Mouse (Mus musculus): ENCODE measurements around the gene Atox1. TPM values are rescaled to one million over a fixed set of nuclear protein-coding genes. Genes with fewer than 3 reads are reported as not detected.

Gene Atox1
- polyA plus RNA-seq, 1 experiment: 509 TPM

GRCm38 (mm10) chr11:55465177-55465576, 4.1 kb upstream of the Atox1 start:
- H3K27ac ChIP-seq (replicated peaks; ENCODE audit: low read depth, low read length): no peak overlapping the region
- no peak overlapping the region for H3K4me3 ChIP-seq (ENCODE audit: insufficient read depth, low read depth, low read length)
- H3K4me1 ChIP-seq (ENCODE audit: control insufficient read depth, insufficient read depth, insufficient read length, low read length): peaks cover 7% of the 10 kb centered on the region

DNA sequence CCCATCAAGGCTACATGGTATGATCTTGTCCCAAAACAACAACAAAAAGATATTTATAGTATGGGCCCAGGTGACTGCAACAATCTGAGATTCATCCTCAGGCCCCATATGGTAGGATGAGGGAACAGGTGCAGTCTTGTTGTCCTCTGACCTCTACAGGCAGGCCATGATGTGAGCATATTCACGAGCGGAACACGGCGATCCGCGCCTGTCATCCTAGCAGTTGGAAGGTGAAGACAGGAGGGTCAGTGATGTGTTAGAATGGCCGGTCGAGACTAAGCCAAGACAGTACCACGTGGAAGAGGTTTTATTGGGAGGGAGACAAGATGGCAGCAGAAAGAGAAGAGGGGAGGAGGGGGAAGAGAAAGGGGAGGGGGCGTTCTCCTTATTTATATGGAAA, 3.7 kb upstream of the Atox1 start:
- Histone ChIP-seq H3K27ac (replicated peaks; ENCODE audit: low read depth, low read length) (no peak overlapping the region), H3K4me3 (ENCODE audit: insufficient read depth, low read depth, low read length) (no peak overlapping the region), H3K4me1 (ENCODE audit: control insufficient read depth, insufficient read depth, insufficient read length, low read length) (peaks cover 9% of the 10 kb centered on the region)

DNA sequence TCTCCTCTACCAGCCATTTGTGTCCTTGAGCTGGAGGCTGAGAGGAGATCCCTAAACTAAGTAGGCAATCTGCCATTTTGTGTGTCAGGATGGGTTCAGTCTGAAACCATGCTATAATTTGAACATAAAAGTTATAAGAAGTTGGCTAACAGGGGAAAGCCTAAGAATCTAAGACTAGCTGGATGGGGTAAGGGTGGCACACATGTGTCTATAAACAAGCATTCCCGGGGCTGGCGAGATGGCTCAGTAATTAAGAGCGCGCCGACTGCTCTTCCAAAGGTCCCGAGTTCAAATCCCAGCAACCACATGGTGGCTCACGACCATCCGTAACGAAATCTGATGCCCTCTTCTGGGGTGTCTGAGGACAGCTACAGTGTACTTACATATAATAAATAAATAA, 1.1 kb upstream of the Atox1 start:
- no peak overlapping the region; the same call in 1 of the 2 replicates for H3K27ac ChIP-seq (replicated peaks; ENCODE audit: low read depth, low read length)
- no peak overlapping the region for H3K4me3 ChIP-seq (ENCODE audit: insufficient read depth, low read depth, low read length)
- peaks cover 15% of the 10 kb centered on the region for H3K4me1 ChIP-seq (ENCODE audit: control insufficient read depth, insufficient read depth, insufficient read length, low read length)

DNA sequence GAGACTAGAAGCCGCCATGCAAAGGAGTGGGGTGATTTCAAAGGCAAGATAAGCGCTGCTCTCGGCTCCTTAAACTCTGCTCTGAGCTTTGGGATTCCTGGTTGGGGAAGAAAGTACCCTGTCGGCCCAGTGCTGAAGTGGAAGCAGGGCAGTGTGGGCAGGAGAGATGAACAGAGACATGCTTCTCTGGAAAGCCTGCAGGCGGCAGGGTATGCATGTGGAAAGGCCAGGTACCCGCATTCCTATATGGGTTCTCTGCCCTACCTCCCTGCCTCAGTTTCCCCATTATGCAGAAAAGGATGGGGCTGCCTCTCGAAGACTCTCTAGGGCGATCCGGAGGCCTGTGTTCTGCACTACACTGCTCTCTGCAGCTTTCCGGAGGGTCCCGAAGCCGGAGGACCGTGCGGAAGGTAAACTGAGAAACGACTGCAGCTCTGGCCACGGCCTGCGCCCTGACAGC, 450 bp downstream of the Atox1 start:
- Histone ChIP-seq H3K4me3 (ENCODE audit: insufficient read depth, low read depth, low read length) (peak overlapping the region; percentile 87), H3K27ac (replicated peaks; ENCODE audit: low read depth, low read length) (peak overlapping the region; percentile 82), H3K4me1 (ENCODE audit: control insufficient read depth, insufficient read depth, insufficient read length, low read length) (peaks cover 15% of the 10 kb centered on the region)

DNA sequence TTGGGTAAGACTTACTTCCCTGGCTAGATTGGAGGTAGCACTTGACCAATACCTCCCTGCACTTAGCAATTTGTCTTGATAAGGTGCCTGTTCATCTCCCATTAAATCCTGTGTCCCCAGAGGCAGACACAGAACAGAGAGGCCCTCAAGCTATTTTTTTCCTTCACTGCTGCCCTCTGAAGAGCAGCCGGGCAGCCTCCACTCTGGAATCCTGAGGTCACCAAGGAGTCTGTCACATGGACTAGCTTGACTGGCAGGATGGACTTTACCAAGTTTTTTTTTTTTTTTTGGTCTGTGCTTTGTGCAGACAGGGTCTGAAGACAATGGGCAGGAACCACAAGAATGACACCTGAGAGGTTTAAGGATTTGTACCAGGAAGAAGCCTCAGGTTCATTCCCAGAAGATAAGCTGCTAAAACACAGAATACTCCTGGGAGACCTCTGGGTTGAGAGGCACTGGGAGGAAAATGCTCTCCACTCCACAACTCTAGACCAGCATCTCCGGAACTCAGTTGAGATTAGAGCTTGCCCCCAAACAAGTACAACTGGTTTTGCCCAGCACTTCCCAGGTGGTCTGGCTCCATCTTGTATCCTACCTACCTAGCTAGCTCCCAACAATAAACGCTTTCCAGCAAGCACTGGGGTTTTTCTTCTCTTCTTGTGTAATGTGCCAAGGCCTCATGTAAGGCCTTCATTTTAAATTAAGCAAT, 1.0 kb downstream of the Atox1 start:
- Histone ChIP-seq H3K4me1 (ENCODE audit: control insufficient read depth, insufficient read depth, insufficient read length, low read length) (peaks cover 18% of the 10 kb centered on the region), H3K4me3 (ENCODE audit: insufficient read depth, low read depth, low read length) (peak overlapping the region; percentile 87), H3K27ac (replicated peaks; ENCODE audit: low read depth, low read length) (peak overlapping the region; percentile 82; the same call in 1 of the 2 replicates)

- peak overlapping the region; percentile 50 for H3K27ac ChIP-seq (replicated peaks; ENCODE audit: low read depth, low read length)
- H3K4me1 ChIP-seq (ENCODE audit: control insufficient read depth, insufficient read depth, insufficient read length, low read length): peaks cover 28% of the 10 kb centered on the region
- H3K4me3 ChIP-seq (ENCODE audit: insufficient read depth, low read depth, low read length): no peak overlapping the region; the same call in 1 of the 2 replicates
Measured at GRCm38 (mm10) chr11:55458501-55458900, 2.5 kb downstream of the Atox1 start.

GRCm38 (mm10) chr11:55455166-55455565, 5.9 kb downstream of the Atox1 start:
- peaks cover 34% of the 10 kb centered on the region for H3K4me1 ChIP-seq (ENCODE audit: control insufficient read depth, insufficient read depth, insufficient read length, low read length)
- 0 out of 2 replicates have a peak overlapping the region, but pooled peaks have one; percentile 8 for H3K27ac ChIP-seq (replicated peaks; ENCODE audit: low read depth, low read length)
- no peak overlapping the region for H3K4me3 ChIP-seq (ENCODE audit: insufficient read depth, low read depth, low read length)

DNA sequence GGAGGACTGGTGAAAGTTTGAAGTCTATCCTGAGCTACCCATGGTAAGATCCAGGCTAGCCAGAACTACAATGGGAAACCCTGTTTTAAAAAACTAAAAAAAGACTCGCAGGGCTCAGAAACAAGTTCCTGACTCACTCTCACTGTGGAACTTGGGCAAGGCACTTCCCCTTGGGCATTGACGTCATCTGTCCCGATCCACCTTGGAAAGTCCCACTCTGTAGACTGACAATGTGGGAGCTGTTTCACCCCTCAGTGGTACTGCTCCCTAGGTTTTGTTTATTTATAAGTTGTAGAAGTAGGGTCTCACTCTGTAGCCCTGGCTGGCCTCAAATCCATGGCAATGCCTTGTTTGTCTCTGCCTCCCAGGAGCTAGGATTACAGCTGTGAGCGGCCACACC, 7.4 kb downstream of the Atox1 start:
- Histone ChIP-seq H3K4me3 (ENCODE audit: insufficient read depth, low read depth, low read length) (no peak overlapping the region), H3K27ac (replicated peaks; ENCODE audit: low read depth, low read length) (peak overlapping the region; percentile 93), H3K4me1 (ENCODE audit: control insufficient read depth, insufficient read depth, insufficient read length, low read length) (peaks cover 31% of the 10 kb centered on the region)

DNA sequence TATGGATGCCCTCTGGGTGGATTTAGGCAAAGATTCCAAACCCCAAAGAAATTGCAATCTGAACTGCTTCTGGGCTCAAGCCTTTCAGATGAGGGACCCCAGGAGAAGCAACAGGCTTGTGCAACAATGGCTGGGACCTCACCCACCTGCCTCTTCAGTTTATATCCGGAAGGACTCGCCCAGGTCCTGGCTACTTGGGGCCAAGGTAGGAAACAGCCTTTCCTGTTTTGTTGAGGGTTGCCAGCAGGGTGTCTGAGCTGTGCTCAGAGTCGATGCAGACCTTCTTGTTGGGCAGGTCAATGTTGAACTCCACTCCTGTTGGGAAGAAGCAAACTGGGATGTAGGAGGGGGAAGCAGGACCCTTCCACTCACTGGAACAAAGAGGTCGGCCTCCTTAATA, 10.7 kb downstream of the Atox1 start:
- H3K4me3 ChIP-seq (ENCODE audit: insufficient read depth, low read depth, low read length): no peak overlapping the region
- peaks cover 25% of the 10 kb centered on the region for H3K4me1 ChIP-seq (ENCODE audit: control insufficient read depth, insufficient read depth, insufficient read length, low read length)
- peak overlapping the region; percentile 81 for H3K27ac ChIP-seq (replicated peaks; ENCODE audit: low read depth, low read length)

DNA sequence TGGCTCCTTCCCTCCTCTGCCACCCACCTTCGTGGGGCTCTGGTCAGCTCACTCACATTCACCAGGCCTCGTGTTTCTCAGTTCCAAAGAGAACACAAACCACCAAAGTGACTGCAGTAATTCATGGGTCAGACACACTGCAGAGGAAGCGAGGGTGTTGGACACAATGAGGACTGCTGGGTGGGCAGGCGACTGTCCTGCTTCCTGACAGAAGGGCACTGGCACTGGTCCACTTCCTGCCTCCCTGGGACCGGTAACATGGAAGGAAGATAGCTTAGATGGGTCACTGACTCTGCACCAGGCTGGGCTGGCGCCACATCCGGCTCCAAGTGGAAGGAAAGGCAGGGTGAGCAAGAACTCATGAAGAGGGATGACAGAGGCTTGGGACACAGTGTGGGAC, 11.5 kb downstream of the Atox1 start:
- Histone ChIP-seq H3K4me3 (ENCODE audit: insufficient read depth, low read depth, low read length) (no peak overlapping the region), H3K27ac (replicated peaks; ENCODE audit: low read depth, low read length) (peak overlapping the region; percentile 81), H3K4me1 (ENCODE audit: control insufficient read depth, insufficient read depth, insufficient read length, low read length) (peaks cover 22% of the 10 kb centered on the region)

GRCm38 (mm10) chr11:55446579-55446978, 14.5 kb downstream of the Atox1 start:
- H3K4me1 ChIP-seq (ENCODE audit: control insufficient read depth, insufficient read depth, insufficient read length, low read length): peaks cover 11% of the 10 kb centered on the region
- H3K4me3 ChIP-seq (ENCODE audit: insufficient read depth, low read depth, low read length): no peak overlapping the region
- no peak overlapping the region for H3K27ac ChIP-seq (replicated peaks; ENCODE audit: low read depth, low read length)

DNA sequence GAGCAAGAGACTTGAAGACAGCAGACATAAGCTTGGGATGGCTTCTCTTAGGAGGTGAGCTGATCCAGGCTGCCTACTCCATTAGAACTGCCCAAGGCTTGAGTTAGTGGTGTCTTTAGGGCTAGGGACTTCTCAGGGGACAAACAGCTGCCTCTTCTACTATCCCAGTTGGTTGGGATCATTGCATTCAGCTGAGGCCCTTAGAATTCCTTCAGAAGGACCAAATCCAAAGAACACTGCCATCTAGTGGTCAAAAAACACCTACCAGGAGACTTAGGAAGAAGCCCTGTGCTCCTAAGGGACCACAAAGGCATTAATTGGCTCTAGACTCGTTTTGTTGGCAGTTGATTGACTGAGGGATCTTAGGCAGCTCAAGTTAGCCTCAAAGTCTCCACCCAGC, 16.3 kb downstream of the Atox1 start:
- no peak overlapping the region for H3K27ac ChIP-seq (replicated peaks; ENCODE audit: low read depth, low read length)
- H3K4me1 ChIP-seq (ENCODE audit: control insufficient read depth, insufficient read depth, insufficient read length, low read length): peaks cover 11% of the 10 kb centered on the region
- H3K4me3 ChIP-seq (ENCODE audit: insufficient read depth, low read depth, low read length): no peak overlapping the region

- Histone ChIP-seq H3K4me3 (ENCODE audit: insufficient read depth, low read depth, low read length) (no peak overlapping the region), H3K4me1 (ENCODE audit: control insufficient read depth, insufficient read depth, insufficient read length, low read length) (0 out of 2 replicates have a peak, but pooled peaks cover 2% of the 10 kb centered on the region)
Measured at GRCm38 (mm10) chr11:55439718-55440117, 21.3 kb downstream of the Atox1 start.

DNA sequence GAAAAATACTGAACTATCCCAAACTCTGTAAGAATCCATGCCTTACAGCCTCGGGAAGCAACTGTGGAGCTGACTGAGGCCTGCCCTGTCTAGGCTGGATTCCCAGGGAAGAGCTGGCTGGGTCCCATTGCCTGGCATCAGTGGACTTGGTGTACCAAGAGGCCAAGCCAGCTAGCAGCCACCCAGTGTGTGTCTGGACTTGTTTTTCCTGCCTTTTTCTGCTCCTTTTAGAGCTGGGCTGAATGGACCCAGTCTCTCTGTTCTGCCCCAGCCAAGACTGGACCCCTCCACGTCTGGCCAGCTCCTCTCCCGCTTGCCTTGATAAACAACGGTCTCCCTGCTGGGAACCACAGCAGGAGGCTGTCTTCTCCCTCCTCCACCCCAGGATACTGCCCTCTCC, 23.0 kb downstream of the Atox1 start:
- H3K27ac ChIP-seq (replicated peaks; ENCODE audit: low read depth, low read length): no peak overlapping the region
- no peak overlapping the region for H3K4me3 ChIP-seq (ENCODE audit: insufficient read depth, low read depth, low read length)
- H3K4me1 ChIP-seq (ENCODE audit: control insufficient read depth, insufficient read depth, insufficient read length, low read length): no peaks in the 10 kb centered on the region

More at GRCm38 (mm10) chr11:55439718-55440117, 21.3 kb downstream of the Atox1 start:
- H3K27ac ChIP-seq (replicated peaks; ENCODE audit: low read depth, low read length): no peak overlapping the region

GRCm38 (mm10) chr11:55436089-55436488, 24.9 kb downstream of the Atox1 start:
- Histone ChIP-seq H3K27ac (replicated peaks; ENCODE audit: low read depth, low read length) (no peak overlapping the region), H3K4me1 (ENCODE audit: control insufficient read depth, insufficient read depth, insufficient read length, low read length) (no peaks in the 10 kb centered on the region), H3K4me3 (ENCODE audit: insufficient read depth, low read depth, low read length) (no peak overlapping the region)

DNA sequence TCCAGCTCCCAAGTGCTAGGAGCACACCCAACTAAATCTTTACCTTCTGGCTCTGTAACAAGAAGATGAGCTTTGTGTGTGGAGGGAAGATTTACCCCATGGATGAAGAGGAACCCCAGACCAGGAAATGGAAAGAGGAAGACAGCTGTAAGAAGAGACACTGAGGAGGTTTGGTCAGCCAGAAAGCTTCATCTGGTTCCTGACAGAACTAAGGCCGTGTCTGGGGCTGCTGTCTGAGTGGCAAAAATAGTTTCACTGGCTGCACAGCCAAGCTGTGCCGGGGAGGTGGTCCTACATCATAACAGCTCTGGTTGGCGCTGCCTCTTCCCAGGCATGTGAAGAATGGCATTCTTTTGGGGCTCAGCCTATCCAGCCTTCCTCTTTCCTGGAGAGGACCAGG, 28.1 kb downstream of the Atox1 start:
- no peak overlapping the region for H3K4me3 ChIP-seq (ENCODE audit: insufficient read depth, low read depth, low read length)
- H3K4me1 ChIP-seq (ENCODE audit: control insufficient read depth, insufficient read depth, insufficient read length, low read length): peaks cover 5% of the 10 kb centered on the region
- H3K27ac ChIP-seq (replicated peaks; ENCODE audit: low read depth, low read length): no peak overlapping the region
